Mouse (Mus musculus) liver, adult 2 months (tissue): ENCODE measurements around the gene Lrrc46.

Experiments used
- CTCF ChIP-seq: fragments of 200-500 bp; IDR thresholded peaks from 2 replicates; pipeline ENCODE4 v1.5.1; 2011; ENCODE audit warnings: low read depth, low read length, control low read depth
- POLR2A ChIP-seq: fragments of 200-500 bp; IDR thresholded peaks from 2 replicates; pipeline ENCODE4 v1.6.1; 2011; ENCODE audit warnings: low read length, control low read depth; ENCODE audit not compliant: insufficient read depth; ENCODE audit errors: extremely low read depth

- no peak for TF ChIP-seq POLR2A
- no peak for TF ChIP-seq CTCF
These were observed 49.7 kb downstream of the Lrrc46 start for GRCm38 (mm10) chr11:96991501-96991900.
